Mouse (Mus musculus): ENCODE results near the gene Sgip1. TPM values are rescaled to one million over a fixed set of nuclear protein-coding genes. Genes with fewer than 3 reads are reported as not detected.

Sgip1 gene
- polyA plus RNA-seq, 1 experiment, result 0.63 TPM

DNA sequence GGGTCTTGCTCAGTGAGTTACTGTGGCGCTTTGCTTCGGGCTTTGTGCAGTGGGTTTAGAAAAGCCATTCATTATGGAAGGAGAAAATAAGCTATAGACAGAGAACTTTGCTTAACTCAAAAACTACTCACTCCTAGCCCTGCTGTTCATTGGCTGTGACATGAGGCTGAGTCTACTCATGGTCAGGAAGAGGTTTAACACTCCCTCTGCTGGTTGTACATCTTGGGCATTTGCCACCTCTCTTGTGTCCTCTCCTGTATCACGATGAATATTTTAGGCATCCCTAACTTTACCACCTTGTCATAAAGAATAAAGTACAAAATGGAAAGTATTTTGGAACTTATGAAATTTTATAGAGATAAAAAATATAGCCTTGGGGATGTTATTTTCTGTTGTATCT lies 32.1 kb downstream of the Sgip1 start:
- H3K27me3 ChIP-seq (ENCODE audit: control insufficient read depth, insufficient read depth, low read length), result no peaks in the 10 kb centered on the region
- no peaks in the 10 kb centered on the region for H3K4me1 ChIP-seq (replicated peaks; ENCODE audit: control insufficient read depth, insufficient read depth, low read length)
- WGBS, result 93% methylated on average over 3 of the region's 3 CpGs
- H3K36me3 ChIP-seq (ENCODE audit: control insufficient read depth, insufficient read depth, low read length), result no peaks in the 10 kb centered on the region
- TF ChIP-seq POLR2A (IDR thresholded peaks at IDR 0.05; ENCODE audit: control insufficient read depth, extremely low read depth, insufficient read depth, low read length, poor library complexity) (no peak), CTCF (IDR thresholded peaks at IDR 0.05; ENCODE audit: borderline replicate concordance, control insufficient read depth, extremely low read depth, insufficient read depth, low read length, poor library complexity) (no peak)
- no peak overlapping the region for H3K27ac ChIP-seq (ENCODE audit: control insufficient read depth, insufficient read depth, low read length)
- DNase-seq, result no peak
- no peak overlapping the region for H3K4me3 ChIP-seq (ENCODE audit: control insufficient read depth, insufficient read depth, low read length)

DNA sequence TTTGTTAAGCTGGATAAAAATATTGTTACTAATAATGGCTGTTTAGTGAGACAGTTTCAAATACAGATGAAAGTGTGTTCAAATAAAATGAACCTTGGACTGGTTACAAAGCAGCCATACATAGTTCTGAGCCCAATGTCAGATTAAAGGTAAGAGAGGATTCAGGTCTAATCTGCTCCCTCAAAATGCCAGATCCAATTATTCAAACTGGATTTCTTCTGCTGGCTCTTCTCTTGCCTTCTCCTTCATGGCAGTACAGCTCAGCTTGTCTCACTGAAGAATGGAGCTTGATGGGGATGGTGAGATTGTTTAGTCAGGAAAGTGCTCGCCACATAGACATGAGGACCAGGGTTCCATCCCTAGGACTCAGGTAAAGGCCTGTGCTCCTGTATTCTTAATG lies 32.7 kb downstream of the Sgip1 start:
- no peaks in the 10 kb centered on the region for H3K36me3 ChIP-seq (ENCODE audit: control insufficient read depth, insufficient read depth, low read length)
- 96% methylated on average over 1 of the region's 1 CpGs for WGBS
- no peaks in the 10 kb centered on the region for H3K27me3 ChIP-seq (ENCODE audit: control insufficient read depth, insufficient read depth, low read length)
- no peak overlapping the region for H3K4me3 ChIP-seq (ENCODE audit: control insufficient read depth, insufficient read depth, low read length)
- no peak overlapping the region for H3K27ac ChIP-seq (ENCODE audit: control insufficient read depth, insufficient read depth, low read length)
- no peak for TF ChIP-seq POLR2A (IDR thresholded peaks at IDR 0.05; ENCODE audit: control insufficient read depth, extremely low read depth, insufficient read depth, low read length, poor library complexity)
- TF ChIP-seq CTCF (IDR thresholded peaks at IDR 0.05; ENCODE audit: borderline replicate concordance, control insufficient read depth, extremely low read depth, insufficient read depth, low read length, poor library complexity), result no peak
- DNase-seq, result no peak
- H3K4me1 ChIP-seq (replicated peaks; ENCODE audit: control insufficient read depth, insufficient read depth, low read length), result no peaks in the 10 kb centered on the region

DNA sequence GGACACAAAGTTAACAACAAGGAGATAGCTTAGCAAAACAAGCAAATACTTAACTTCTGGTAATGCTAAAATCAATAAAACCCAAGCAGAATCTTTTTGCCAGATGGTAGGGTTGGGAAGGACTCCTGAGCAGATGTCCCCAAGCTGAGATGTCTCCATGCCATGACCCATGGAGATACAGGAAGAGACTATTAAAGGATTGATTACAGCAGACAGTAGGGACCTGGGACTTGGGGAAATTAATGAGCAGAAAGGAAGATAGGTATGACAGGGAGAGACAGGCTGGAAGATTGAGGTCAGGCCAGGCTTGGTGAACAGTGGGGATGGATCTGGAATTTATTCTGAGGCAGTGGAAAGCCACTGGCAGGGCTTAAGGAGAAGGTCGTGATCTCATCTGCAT lies 33.5 kb downstream of the Sgip1 start:
- H3K27ac ChIP-seq (ENCODE audit: control insufficient read depth, insufficient read depth, low read length), result no peak overlapping the region
- no peaks in the 10 kb centered on the region for H3K36me3 ChIP-seq (ENCODE audit: control insufficient read depth, insufficient read depth, low read length)
- TF ChIP-seq CTCF (IDR thresholded peaks at IDR 0.05; ENCODE audit: borderline replicate concordance, control insufficient read depth, extremely low read depth, insufficient read depth, low read length, poor library complexity) (no peak), POLR2A (IDR thresholded peaks at IDR 0.05; ENCODE audit: control insufficient read depth, extremely low read depth, insufficient read depth, low read length, poor library complexity) (no peak)
- no peak overlapping the region for H3K4me3 ChIP-seq (ENCODE audit: control insufficient read depth, insufficient read depth, low read length)
- 82% methylated on average over 1 of the region's 1 CpGs for WGBS
- H3K27me3 ChIP-seq (ENCODE audit: control insufficient read depth, insufficient read depth, low read length), result no peaks in the 10 kb centered on the region
- DNase-seq, result no peak
- no peaks in the 10 kb centered on the region for H3K4me1 ChIP-seq (replicated peaks; ENCODE audit: control insufficient read depth, insufficient read depth, low read length)

DNA sequence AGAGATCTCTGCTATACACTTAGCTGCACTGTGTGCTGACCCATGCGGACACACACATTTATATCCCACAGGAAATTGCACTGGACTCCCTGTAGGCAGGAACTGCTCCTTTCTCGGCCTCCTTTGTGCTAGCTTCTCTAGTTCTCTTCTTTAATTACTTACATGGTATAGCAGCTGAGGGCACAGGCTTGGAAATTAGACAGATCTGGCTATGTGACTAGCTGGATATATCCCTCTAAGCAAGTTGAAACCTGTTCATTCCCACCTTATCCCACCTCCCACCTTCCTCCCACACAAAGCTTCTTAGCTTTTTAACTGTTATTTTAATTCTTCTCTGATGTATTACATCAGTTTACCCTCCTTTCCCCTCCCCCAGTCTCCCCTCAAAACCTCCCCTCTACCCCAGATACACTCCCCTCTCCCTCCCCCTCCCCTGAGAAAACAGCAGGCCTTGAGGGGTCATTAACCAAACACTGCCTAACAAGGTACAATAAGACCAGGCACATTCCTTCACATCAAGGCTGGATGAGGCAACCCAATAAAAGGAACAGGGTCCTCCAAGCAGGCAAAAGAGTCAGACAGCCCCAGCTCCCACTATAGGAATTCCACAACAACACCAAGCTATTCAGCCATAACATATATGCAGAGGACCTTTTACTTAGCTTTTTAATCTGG lies 34.6 kb downstream of the Sgip1 start:
- H3K36me3 ChIP-seq (ENCODE audit: control insufficient read depth, insufficient read depth, low read length), result no peaks in the 10 kb centered on the region
- WGBS, result 89% methylated on average over 2 of the region's 2 CpGs
- no peak for DNase-seq
- H3K27ac ChIP-seq (ENCODE audit: control insufficient read depth, insufficient read depth, low read length), result no peak overlapping the region
- no peaks in the 10 kb centered on the region for H3K27me3 ChIP-seq (ENCODE audit: control insufficient read depth, insufficient read depth, low read length)
- no peaks in the 10 kb centered on the region for H3K4me1 ChIP-seq (replicated peaks; ENCODE audit: control insufficient read depth, insufficient read depth, low read length)
- TF ChIP-seq CTCF (IDR thresholded peaks at IDR 0.05; ENCODE audit: borderline replicate concordance, control insufficient read depth, extremely low read depth, insufficient read depth, low read length, poor library complexity), result no peak
- no peak for TF ChIP-seq POLR2A (IDR thresholded peaks at IDR 0.05; ENCODE audit: control insufficient read depth, extremely low read depth, insufficient read depth, low read length, poor library complexity)
- H3K4me3 ChIP-seq (ENCODE audit: control insufficient read depth, insufficient read depth, low read length), result no peak overlapping the region

DNA sequence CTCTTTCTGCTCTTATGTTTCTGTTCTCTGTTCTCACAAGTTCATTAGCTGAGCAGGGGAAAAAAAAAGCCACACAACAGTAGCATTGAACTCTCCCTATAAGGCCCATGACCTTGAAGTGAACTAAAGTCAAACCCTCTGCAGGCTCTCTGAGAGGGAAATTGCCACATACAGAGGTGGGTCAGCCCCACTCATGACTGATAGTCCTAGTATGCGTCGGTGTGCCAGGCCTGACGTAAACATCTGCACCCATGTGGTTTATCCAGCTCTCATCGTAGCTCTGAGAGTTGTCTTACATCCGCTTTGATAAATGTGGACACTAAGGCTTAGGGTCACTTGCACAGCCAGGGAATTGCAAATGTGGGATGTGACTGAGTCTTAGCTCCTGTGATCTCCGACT lies 38.8 kb downstream of the Sgip1 start:
- Histone ChIP-seq H3K36me3 (ENCODE audit: control insufficient read depth, insufficient read depth, low read length) (no peaks in the 10 kb centered on the region), H3K4me1 (replicated peaks; ENCODE audit: control insufficient read depth, insufficient read depth, low read length) (no peaks in the 10 kb centered on the region), H3K27me3 (ENCODE audit: control insufficient read depth, insufficient read depth, low read length) (no peaks in the 10 kb centered on the region), H3K4me3 (ENCODE audit: control insufficient read depth, insufficient read depth, low read length) (no peak overlapping the region), H3K27ac (ENCODE audit: control insufficient read depth, insufficient read depth, low read length) (no peak overlapping the region)
- TF ChIP-seq CTCF (IDR thresholded peaks at IDR 0.05; ENCODE audit: borderline replicate concordance, control insufficient read depth, extremely low read depth, insufficient read depth, low read length, poor library complexity), result no peak
- no peak for TF ChIP-seq POLR2A (IDR thresholded peaks at IDR 0.05; ENCODE audit: control insufficient read depth, extremely low read depth, insufficient read depth, low read length, poor library complexity)
- DNase-seq, result no peak
- 98% methylated on average over 6 of the region's 6 CpGs for WGBS

DNA sequence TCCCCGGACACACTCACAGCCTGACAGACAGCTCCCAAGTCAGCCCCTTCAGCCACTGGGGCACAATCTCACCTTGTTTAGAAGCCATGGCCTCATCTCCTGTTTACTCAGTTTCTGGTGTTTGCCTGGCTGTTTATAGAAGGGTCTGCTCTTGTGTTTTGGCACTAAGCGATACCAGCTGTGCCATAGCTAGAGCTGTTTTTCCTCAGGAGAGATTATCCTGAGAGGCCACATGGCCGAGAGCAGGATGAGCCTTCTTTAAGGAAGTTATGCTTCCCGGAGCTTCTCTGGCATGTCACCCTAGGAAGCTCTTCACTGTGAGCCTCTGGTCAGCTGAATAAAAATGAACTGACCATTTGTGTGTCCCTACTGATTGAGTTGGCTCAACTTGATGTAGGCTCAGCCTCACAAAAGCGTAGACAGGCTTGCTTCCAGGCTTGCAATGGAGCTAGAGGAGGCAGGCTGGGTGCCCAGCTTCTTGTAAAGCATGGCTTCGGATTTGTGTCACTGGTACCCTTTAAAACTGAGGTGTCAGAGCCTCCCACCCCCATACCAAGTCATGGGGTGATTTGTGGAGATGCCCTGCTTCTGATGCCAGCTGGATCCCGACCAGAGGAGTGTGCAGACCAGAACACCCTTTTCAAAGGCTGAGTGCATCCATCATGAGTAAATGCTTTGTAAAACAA lies 42.1 kb downstream of the Sgip1 start:
- no peaks in the 10 kb centered on the region for H3K27me3 ChIP-seq (ENCODE audit: control insufficient read depth, insufficient read depth, low read length)
- no peaks in the 10 kb centered on the region for H3K36me3 ChIP-seq (ENCODE audit: control insufficient read depth, insufficient read depth, low read length)
- no peak for DNase-seq
- H3K4me3 ChIP-seq (ENCODE audit: control insufficient read depth, insufficient read depth, low read length), result no peak overlapping the region
- no peak for TF ChIP-seq POLR2A (IDR thresholded peaks at IDR 0.05; ENCODE audit: control insufficient read depth, extremely low read depth, insufficient read depth, low read length, poor library complexity)
- TF ChIP-seq CTCF (IDR thresholded peaks at IDR 0.05; ENCODE audit: borderline replicate concordance, control insufficient read depth, extremely low read depth, insufficient read depth, low read length, poor library complexity), result no peak
- no peaks in the 10 kb centered on the region for H3K4me1 ChIP-seq (replicated peaks; ENCODE audit: control insufficient read depth, insufficient read depth, low read length)
- no peak overlapping the region for H3K27ac ChIP-seq (ENCODE audit: control insufficient read depth, insufficient read depth, low read length)
- 89% methylated on average over 7 of the region's 7 CpGs for WGBS
